In the genomic region with DNA sequence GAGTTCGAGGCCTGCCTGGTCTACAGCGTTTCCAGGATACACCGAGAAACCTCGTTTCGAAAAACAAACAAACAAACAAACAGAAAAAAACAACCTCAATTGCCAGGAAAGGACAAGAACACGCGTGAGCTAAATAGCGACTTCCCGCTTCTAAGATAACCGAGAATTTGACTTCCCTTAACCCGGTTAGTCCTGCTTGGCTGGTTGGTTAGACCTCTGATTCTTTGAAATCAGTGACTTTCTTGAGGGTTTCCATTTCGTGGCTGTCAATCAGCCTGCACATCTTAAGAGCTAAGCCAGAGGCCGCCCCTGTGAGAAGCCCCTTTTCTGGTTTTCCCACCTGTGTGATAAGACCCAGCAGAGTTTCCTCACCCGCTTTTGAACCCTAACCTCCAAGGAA, we compare ENCODE assay signal across 8 mouse cellular contexts. TPM values are rescaled to one million over a fixed set of nuclear protein-coding genes. Genes with fewer than 3 reads are reported as not detected.
DNase-seq lines count a peak whose midpoint lies in the region; ATAC-seq and TF ChIP-seq lines count a peak whose summit lies in the region.

No protein-coding gene starts in this region.

- H3K9ac ChIP-seq in heart, adult 2 months (ENCODE audit: low read depth, low read length): peak overlapping the region; percentile 4; the same call in 1 of the 2 replicates
- H3K9ac ChIP-seq in embryonic facial prominence, embryonic 15.5 days: peak overlapping the region; percentile 4; the same call in 1 of the 2 replicates
- peak overlapping the region; percentile 89 for H3K9ac ChIP-seq in limb, embryonic 14.5 days (ENCODE audit: low read depth, low read length, severe bottlenecking)

- H3K79me2 ChIP-seq in heart, adult 2 months (replicated peaks; ENCODE audit: control insufficient read depth, insufficient read depth, low read length): peaks cover 1% of the 10 kb centered on the region; the same call in 1 of the 2 replicates
- peaks cover 44% of the 10 kb centered on the region for H3K79me2 ChIP-seq in C2C12 (ENCODE audit: control insufficient read depth, insufficient read depth)

- 11% methylated on average over 14 of the region's 14 CpGs for WGBS in heart, adult 2 months
- WGBS in embryonic facial prominence, embryonic 15.5 days: 14% methylated on average over 14 of the region's 14 CpGs
- WGBS in limb, embryonic 14.5 days: 22% methylated on average over 14 of the region's 14 CpGs

- no peak for DNase-seq in heart, adult 2 months
- no peak for DNase-seq in heart, postnatal 10 days
- peak; percentile 27 for DNase-seq in limb, embryonic 14.5 days (ENCODE audit: low spot score)
- DNase-seq in splenic B cell, adult 2 months (ENCODE audit: low read depth, low spot score): peak; percentile 40
- no peak for DNase-seq in right cerebral cortex, postnatal 4 days
- no peak for DNase-seq in adrenal gland, postnatal 4 days (ENCODE audit: low spot score in 2 of 2)

- TF ChIP-seq CTCF in heart, adult 2 months (IDR thresholded peaks at IDR 0.05): no peak
- TF ChIP-seq CTCF in C2C12 (IDR thresholded peaks at IDR 0.05; ENCODE audit: control insufficient read depth, insufficient read depth, insufficient read length): no peak

- H3K27ac ChIP-seq in heart, adult 2 months: no peak overlapping the region; the same call in 1 of the 2 replicates
- H3K27ac ChIP-seq in embryonic facial prominence, embryonic 15.5 days (replicated peaks): peak overlapping the region; percentile 91; the same call in 1 of the 2 replicates
- H3K27ac ChIP-seq in limb, embryonic 14.5 days (replicated peaks; ENCODE audit: low read depth, low read length): 0 out of 2 replicates have a peak overlapping the region, but pooled peaks have one; percentile 78

- peaks cover 2% of the 10 kb centered on the region; the same call in 1 of the 2 replicates for H3K4me1 ChIP-seq in heart, adult 2 months (ENCODE audit: control insufficient read depth, insufficient read depth, low read length)
- H3K4me1 ChIP-seq in embryonic facial prominence, embryonic 15.5 days: peaks cover 15% of the 10 kb centered on the region
- peaks cover 9% of the 10 kb centered on the region; the same call in 1 of the 2 replicates for H3K4me1 ChIP-seq in limb, embryonic 14.5 days (ENCODE audit: control insufficient read depth, insufficient read depth, low read length)

- no peaks in the 10 kb centered on the region for H3K9me3 ChIP-seq in embryonic facial prominence, embryonic 15.5 days (replicated peaks)
- H3K9me3 ChIP-seq in limb, embryonic 14.5 days (ENCODE audit: control insufficient read depth, low read length): no peaks in the 10 kb centered on the region

- peak overlapping the region; percentile 98 for H3K4me3 ChIP-seq in heart, adult 2 months
- H3K4me3 ChIP-seq in C2C12 (ENCODE audit: insufficient read depth, poor library complexity, severe bottlenecking): peak overlapping the region; percentile 55
- H3K4me3 ChIP-seq in embryonic facial prominence, embryonic 15.5 days (replicated peaks): peak overlapping the region; percentile 75
- peak overlapping the region; percentile 81 for H3K4me3 ChIP-seq in limb, embryonic 14.5 days (replicated peaks; ENCODE audit: low read length)

- no peak for ATAC-seq in embryonic facial prominence, embryonic 15.5 days (ENCODE audit: insufficient number of reproducible peaks, low FRiP score, low TSS enrichment, low read depth)
- no peak for ATAC-seq in limb, embryonic 14.5 days (ENCODE audit: low FRiP score, low read depth)

- H3K4me2 ChIP-seq in embryonic facial prominence, embryonic 15.5 days (replicated peaks): peak overlapping the region; percentile 60
- H3K4me2 ChIP-seq in limb, embryonic 14.5 days (replicated peaks; ENCODE audit: low read depth, low read length, severe bottlenecking): peak overlapping the region; percentile 62

- no peaks in the 10 kb centered on the region for H3K36me3 ChIP-seq in heart, adult 2 months (ENCODE audit: control insufficient read depth, insufficient read depth, low read length)
- H3K36me3 ChIP-seq in C2C12 (ENCODE audit: control insufficient read depth, insufficient read depth): no peaks in the 10 kb centered on the region
- H3K36me3 ChIP-seq in embryonic facial prominence, embryonic 15.5 days: peaks cover 1% of the 10 kb centered on the region; the same call in 1 of the 2 replicates
- H3K36me3 ChIP-seq in limb, embryonic 14.5 days (ENCODE audit: control insufficient read depth, insufficient read depth, low read length): no peaks in the 10 kb centered on the region
- no peaks in the 10 kb centered on the region for H3K36me3 ChIP-seq in splenic B cell, adult 2 months (ENCODE audit: control insufficient read depth, insufficient read depth, low read length, poor library complexity, severe bottlenecking)

- no peak for TF ChIP-seq POLR2A in heart, adult 2 months (IDR thresholded peaks at IDR 0.05; ENCODE audit: insufficient read depth, low read depth, low read length)
- TF ChIP-seq POLR2A in limb, embryonic 14.5 days (IDR thresholded peaks at IDR 0.05; ENCODE audit: borderline replicate concordance, extremely low read depth, insufficient read depth, insufficient read length): no peak

- peak overlapping the region; percentile 43 for H3ac ChIP-seq in C2C12 (ENCODE audit: control insufficient read depth, insufficient read length, low read depth)

- intact Hi-C loops in heart, adult 2 months (cut with DNase I): loop anchor here (5.0 to 10.0 kb wide), 3 partner anchors 62 to 240 kb away; partner anchors contain the start of genes Celsr2, Sars and Wdr47
- intact Hi-C loops in heart, postnatal 10 days (cut with DNase I): loop anchor here (5.0 kb wide), 1 partner anchor 82 kb away; the partner anchor contains the start of gene Taf13

- TF ChIP-seq EP300 in heart, adult 2 months (IDR thresholded peaks at IDR 0.05; ENCODE audit: insufficient read depth, low read depth, low read length): no peak

- peaks cover 13% of the 10 kb centered on the region for H3K79me3 ChIP-seq in C2C12 (ENCODE audit: low read depth)

- no peaks in the 10 kb centered on the region for H3K27me3 ChIP-seq in heart, adult 2 months (ENCODE audit: control insufficient read depth, insufficient read depth, low read length)
- H3K27me3 ChIP-seq in C2C12 (ENCODE audit: control insufficient read depth, insufficient read depth, insufficient read length): no peaks in the 10 kb centered on the region
- no peaks in the 10 kb centered on the region for H3K27me3 ChIP-seq in embryonic facial prominence, embryonic 15.5 days
- no peaks in the 10 kb centered on the region for H3K27me3 ChIP-seq in limb, embryonic 14.5 days (ENCODE audit: control insufficient read depth, insufficient read depth, low read length)
- no peaks in the 10 kb centered on the region for H3K27me3 ChIP-seq in splenic B cell, adult 2 months (ENCODE audit: control insufficient read depth, insufficient read depth, low read length, poor library complexity, severe bottlenecking)

TF ChIP-seq in C2C12, 6 proteins besides CTCF, POLR2A, EP300 and RAD21:
- TF ChIP-seq MYOD1 (IDR thresholded peaks at IDR 0.05; ENCODE audit: control insufficient read depth, insufficient read length, low read depth) (no peak), USF1 (IDR thresholded peaks at IDR 0.05; ENCODE audit: low read depth) (no peak), MYOG (IDR thresholded peaks at IDR 0.05; ENCODE audit: control insufficient read depth, extremely low read depth, insufficient read length) (no peak), MAX (IDR thresholded peaks at IDR 0.05) (no peak), FOSL1 (IDR thresholded peaks at IDR 0.05; ENCODE audit: insufficient read depth, low read length, poor library complexity, severe bottlenecking) (no peak), CEBPB (IDR thresholded peaks at IDR 0.05; ENCODE audit: low read depth) (no peak)

RNA-seq across cellular contexts. Expression of gene Clcc1, which starts 0.9 kb away (rescaled TPM):
- 10 to 100 TPM; 42.7 to 52.0 TPM for total RNA-seq in heart, adult 2 months (2021)
- 34.0 and 45.2 TPM in 2 replicates for polyA plus RNA-seq in heart, adult 2 months (2012; rRNA removed)
- 10 to 100 TPM; 31.6 to 35.8 TPM for total RNA-seq in heart, postnatal 10 days (2021)
- 19.8 TPM for polyA plus RNA-seq in C2C12 (2012; fragmentation: generic; extraction: Trizol)
- 86.3 and 87.5 TPM in 2 replicates for polyA plus RNA-seq in embryonic facial prominence, embryonic 15.5 days (2015; fragmentation: Nextera tagmentation; extraction: Ambion mirVana)
- 79.4 and 81.3 TPM in 2 replicates for polyA plus RNA-seq in limb, embryonic 14.5 days (2012; rRNA removed)
- polyA plus RNA-seq in limb, embryonic 14.5 days (2014; fragmentation: Nextera tagmentation; extraction: Ambion mirVana): 78.0 and 87.7 TPM in 2 replicates
- 10 to 100 TPM; 51.6 to 53.6 TPM for total RNA-seq in adrenal gland, postnatal 4 days (2021)

Comparison
In these comparisons a context has a peak if more than half of its experiments do, and no peak if none do; other contexts are left out.
1. DNase-seq: peak in limb, embryonic 14.5 days (single experiment) and splenic B cell, adult 2 months (single experiment); none in heart, adult 2 months (0 of 2), heart, postnatal 10 days (0 of 2), right cerebral cortex, postnatal 4 days (single experiment) and adrenal gland, postnatal 4 days (0 of 2).
2. H3K9ac ChIP-seq: peak in every context shown above with its lines; median percentile 89 in limb, embryonic 14.5 days; 4 in heart, adult 2 months; 4 in embryonic facial prominence, embryonic 15.5 days.
3. Peak in every context shown above with its lines, with median percentiles within 50 percentile points of each other: H3K4me3 ChIP-seq.